Mouse (Mus musculus) limb, embryonic 11.5 days (tissue): ENCODE measurements at regions not wholly inside any gene's neighbourhood (a gene's known extent, or its start where the extent isn't known, plus 50 kb on each side); places are given as distances from the start of the nearest gene placed in this dataset.

Source experiments
- ATAC-seq: fragments of 200-750 bp; cut with Nextera tagmentation; 2 replicates; pipeline ENCODE4 v1.8.0; 2017; ENCODE audit warnings: low read depth; ENCODE audit not compliant: insufficient number of reproducible peaks, low FRiP score, low TSS enrichment
- DNase-seq: peaks from one replicate; pipeline ENCODE4 v3.0.0-alpha.2; 2015; ENCODE audit warnings: low spot score
- H3K27ac ChIP-seq: fragments of 300-500 bp; sonication (generic); replicated peaks from 2 replicates; pipeline ENCODE4 v1.5.1; 2014; ENCODE audit warnings: low read depth, mild to moderate bottlenecking, low read length
- H3K27me3 ChIP-seq: fragments of 300-500 bp; sonication (generic); 2 replicates; pipeline ENCODE4 v1.6.1; 2014; ENCODE audit warnings: mild to moderate bottlenecking, low read length, mixed read lengths; ENCODE audit not compliant: control insufficient read depth, insufficient read depth
- H3K36me3 ChIP-seq: fragments of 300-500 bp; sonication (generic); 2 replicates; pipeline ENCODE4 v1.6.1; 2014; ENCODE audit warnings: mild to moderate bottlenecking, low read length, moderate library complexity, mixed read lengths; ENCODE audit not compliant: control insufficient read depth, insufficient read depth
- H3K4me1 ChIP-seq: fragments of 300-500 bp; sonication (generic); 2 replicates; pipeline ENCODE4 v1.6.1; 2014; ENCODE audit warnings: low read length, mixed read lengths; ENCODE audit not compliant: control insufficient read depth, insufficient read depth
- H3K4me2 ChIP-seq: fragments of 300-500 bp; sonication (generic); 2 replicates; pipeline ENCODE4 v1.6.1; 2014; ENCODE audit warnings: low read depth, mild to moderate bottlenecking, moderate library complexity; ENCODE audit not compliant: severe bottlenecking
- H3K4me3 ChIP-seq: fragments of 300-500 bp; sonication (generic); 2 replicates; pipeline ENCODE4 v1.5.1; 2014; ENCODE audit warnings: low read depth, low read length
- H3K9ac ChIP-seq: fragments of 300-500 bp; sonication (generic); 2 replicates; pipeline ENCODE4 v1.6.1; 2014; ENCODE audit warnings: mild to moderate bottlenecking, low read length
- H3K9me3 ChIP-seq: fragments of 300-500 bp; sonication (generic); 2 replicates; pipeline ENCODE4 v1.6.1; 2016; ENCODE audit warnings: low read length; ENCODE audit not compliant: control insufficient read depth
- WGBS: fragments of 180-500 bp; shearing (Covaris S2); extraction: QIAGEN DNeasy Blood & Tissue Kit; methylation state at CpG from one replicate; pipeline ENCODE4 v1.1.7; 2014; 5-methylcytosine and 5-hydroxymethylcytosine counted together

DNA sequence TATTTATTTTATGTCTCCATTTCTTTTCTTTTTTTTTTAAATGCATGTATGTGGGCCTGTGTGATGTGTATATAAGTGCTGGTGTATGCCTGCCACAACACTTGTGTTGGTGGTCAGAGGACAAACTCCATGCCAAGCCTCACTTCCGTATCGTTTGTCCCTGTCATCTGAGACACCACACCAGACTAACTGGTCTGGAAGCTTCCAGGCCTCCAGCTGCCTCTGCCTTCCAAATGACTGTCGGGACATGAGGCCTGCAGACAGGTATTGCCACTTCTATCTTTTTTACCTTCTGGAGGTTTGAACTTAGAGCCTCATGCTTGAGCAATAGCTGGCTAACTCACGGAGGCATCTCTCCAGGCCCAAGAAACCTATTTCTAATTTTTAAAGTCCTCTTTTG is 318.3 kb downstream of the Foxo1 start:
- no peak overlapping the region for H3K4me3 ChIP-seq
- no peak for ATAC-seq

DNA sequence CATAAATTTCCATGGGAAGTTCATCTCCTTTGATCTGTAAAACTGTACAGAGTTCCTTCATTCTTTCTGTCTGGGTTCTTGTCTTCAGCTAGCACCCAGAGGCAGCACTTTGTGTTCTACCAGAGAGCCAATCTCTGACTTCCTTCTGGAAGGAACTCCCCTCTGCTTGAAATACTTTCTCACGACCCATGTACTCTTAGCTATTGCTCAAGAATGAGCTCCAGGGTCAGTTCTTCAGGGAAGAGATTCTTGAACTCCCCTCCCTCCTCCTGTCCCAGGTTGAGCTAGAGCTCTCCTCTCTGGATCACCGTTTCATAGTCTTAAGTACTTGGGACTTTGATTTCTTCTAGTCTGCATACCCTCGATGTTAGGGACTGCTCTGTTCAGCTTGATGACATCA is 311.8 kb downstream of the Foxo1 start:
- Histone ChIP-seq H3K9ac (no peak overlapping the region), H3K4me1 (no peaks in the 10 kb centered on the region)
- WGBS = 79% methylated on average over 3 of the region's 3 CpGs

More for the DNA sequence above, 318.3 kb downstream of the Foxo1 start:
- Histone ChIP-seq H3K27ac (no peak overlapping the region), H3K4me2 (no peak overlapping the region), H3K9me3 (no peaks in the 10 kb centered on the region), H3K36me3 (no peaks in the 10 kb centered on the region), H3K9ac (no peak overlapping the region), H3K4me1 (no peaks in the 10 kb centered on the region), H3K27me3 (no peaks in the 10 kb centered on the region)
- DNase-seq = no peak
- WGBS = 86% methylated on average over 4 of the region's 4 CpGs

DNA sequence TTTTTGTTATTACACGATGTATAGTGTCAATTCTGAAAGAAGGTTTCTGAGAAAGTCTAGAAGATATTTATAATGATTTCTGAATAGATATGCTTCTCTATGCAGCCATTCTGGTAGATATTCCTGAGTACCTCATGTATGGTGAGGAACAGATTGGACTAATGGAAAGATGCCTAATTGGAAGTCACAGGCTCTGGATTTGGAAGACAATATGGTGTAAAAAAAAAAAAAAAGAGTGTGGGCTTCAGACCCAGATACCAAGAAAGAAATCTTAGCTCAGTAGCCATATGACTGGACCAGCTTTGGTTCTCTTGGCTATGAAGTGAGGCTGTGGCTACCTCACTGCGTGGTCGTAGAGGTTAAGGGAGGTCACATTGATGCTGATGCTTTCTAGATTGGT is 311.0 kb downstream of the Foxo1 start:
- DNase-seq = no peak
- no peak overlapping the region for H3K4me2 ChIP-seq
- no peak overlapping the region for H3K27ac ChIP-seq
- H3K9ac ChIP-seq = no peak overlapping the region
- no peaks in the 10 kb centered on the region for H3K27me3 ChIP-seq
- H3K4me1 ChIP-seq = no peaks in the 10 kb centered on the region
- no peak overlapping the region for H3K4me3 ChIP-seq
- no peak for ATAC-seq
- H3K9me3 ChIP-seq = no peaks in the 10 kb centered on the region
- 98% methylated on average over 3 of the region's 3 CpGs for WGBS
- no peaks in the 10 kb centered on the region for H3K36me3 ChIP-seq

More for the DNA sequence above, 311.8 kb downstream of the Foxo1 start:
- no peak for ATAC-seq
- no peaks in the 10 kb centered on the region for H3K9me3 ChIP-seq
- H3K36me3 ChIP-seq = no peaks in the 10 kb centered on the region
- H3K4me3 ChIP-seq = no peak overlapping the region
- no peak for DNase-seq
- H3K4me2 ChIP-seq = no peak overlapping the region
- H3K27me3 ChIP-seq = no peaks in the 10 kb centered on the region
- H3K27ac ChIP-seq = no peak overlapping the region

DNA sequence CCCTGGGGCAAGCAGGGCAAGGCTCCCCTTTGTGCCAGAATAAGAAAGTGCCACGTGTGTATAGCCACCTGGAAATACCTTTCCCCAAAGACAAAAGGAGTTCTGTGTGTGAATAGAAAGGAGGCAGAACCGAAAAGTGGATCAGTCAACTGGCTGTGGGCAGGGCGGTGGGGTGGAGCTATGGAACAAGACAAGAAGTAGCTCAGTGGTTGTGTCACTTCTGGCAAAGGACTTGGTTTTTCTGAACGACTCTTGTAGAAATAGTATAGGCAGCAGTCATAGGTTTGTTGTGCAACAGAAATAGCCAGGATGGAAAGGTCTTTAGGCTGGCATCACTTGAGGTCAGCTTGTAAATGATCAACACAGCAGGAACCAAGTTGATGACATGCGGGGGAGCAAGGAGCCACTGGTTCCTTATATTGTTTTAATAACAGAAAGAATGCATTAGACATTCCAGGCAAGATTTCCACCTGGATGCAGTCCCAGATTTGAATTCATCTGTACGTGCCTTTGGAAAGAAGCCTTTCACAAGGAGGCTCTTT is 308.6 kb downstream of the Foxo1 start:
- ATAC-seq = no peak
- no peaks in the 10 kb centered on the region for H3K4me1 ChIP-seq
- H3K9ac ChIP-seq = no peak overlapping the region
- no peak overlapping the region for H3K4me2 ChIP-seq
- no peak for DNase-seq
- no peaks in the 10 kb centered on the region for H3K9me3 ChIP-seq
- no peaks in the 10 kb centered on the region for H3K27me3 ChIP-seq
- 79% methylated on average over 6 of the region's 6 CpGs for WGBS
- H3K27ac ChIP-seq = no peak overlapping the region
- no peak overlapping the region for H3K4me3 ChIP-seq
- H3K36me3 ChIP-seq = no peaks in the 10 kb centered on the region

DNA sequence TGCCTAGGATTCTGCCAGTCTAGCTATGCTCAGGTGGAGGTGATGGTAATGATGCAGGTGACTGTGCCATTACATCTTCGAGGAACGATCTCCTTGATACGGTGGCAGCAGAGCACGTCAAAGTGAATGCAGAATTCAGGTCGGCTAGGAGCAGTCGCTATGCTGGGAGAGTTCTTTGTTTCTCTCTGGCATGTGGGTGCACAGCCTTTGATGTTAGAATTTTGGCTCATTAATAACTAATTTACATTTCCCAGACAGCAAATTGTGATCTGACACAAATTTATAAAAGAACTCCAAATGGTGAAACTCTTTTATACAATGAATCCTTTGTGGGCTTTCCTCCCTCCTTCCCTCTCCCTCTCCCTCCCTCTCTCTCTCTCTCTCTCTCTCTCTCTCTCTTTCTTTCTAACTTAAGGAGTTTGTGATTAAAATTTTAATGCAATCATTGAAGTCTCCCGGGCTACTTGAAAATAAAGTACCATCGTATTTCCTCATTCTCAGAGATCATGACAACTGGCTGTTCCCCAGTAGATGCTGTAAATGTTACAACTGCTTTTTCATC is 307.2 kb downstream of the Foxo1 start:
- Histone ChIP-seq H3K9me3 (no peaks in the 10 kb centered on the region), H3K27ac (no peak overlapping the region), H3K4me3 (no peak overlapping the region), H3K27me3 (no peaks in the 10 kb centered on the region), H3K4me2 (no peak overlapping the region), H3K9ac (no peak overlapping the region), H3K36me3 (no peaks in the 10 kb centered on the region), H3K4me1 (no peaks in the 10 kb centered on the region)
- DNase-seq (no peak), ATAC-seq (no peak)
- 92% methylated on average over 8 of the region's 8 CpGs for WGBS

DNA sequence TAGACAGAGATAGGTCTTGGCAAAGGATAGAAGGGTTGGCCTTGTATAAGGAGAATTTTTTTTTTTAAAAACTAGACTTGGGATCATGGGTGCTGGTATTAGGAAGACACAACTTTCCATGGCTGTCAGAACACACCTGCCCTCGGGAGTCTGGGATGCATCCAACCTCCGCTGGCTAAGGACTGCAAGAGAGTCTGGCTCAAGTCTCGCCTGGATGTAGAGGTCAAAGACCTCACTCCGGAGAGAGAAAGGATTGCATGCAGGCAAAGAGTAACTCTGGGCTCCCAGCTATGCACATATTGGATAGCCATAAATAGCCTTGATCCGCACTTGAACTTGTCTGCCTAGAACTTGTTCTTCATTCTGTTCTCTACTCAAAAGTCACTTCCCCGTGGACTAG is 306.2 kb downstream of the Foxo1 start:
- no peak overlapping the region for H3K4me2 ChIP-seq
- H3K9me3 ChIP-seq = no peaks in the 10 kb centered on the region
- DNase-seq (no peak), ATAC-seq (no peak)
- WGBS = 92% methylated on average over 6 of the region's 6 CpGs
- no peaks in the 10 kb centered on the region for H3K4me1 ChIP-seq
- H3K27ac ChIP-seq = no peak overlapping the region
- no peaks in the 10 kb centered on the region for H3K27me3 ChIP-seq
- no peak overlapping the region for H3K4me3 ChIP-seq
- H3K36me3 ChIP-seq = no peaks in the 10 kb centered on the region
- H3K9ac ChIP-seq = no peak overlapping the region

DNA sequence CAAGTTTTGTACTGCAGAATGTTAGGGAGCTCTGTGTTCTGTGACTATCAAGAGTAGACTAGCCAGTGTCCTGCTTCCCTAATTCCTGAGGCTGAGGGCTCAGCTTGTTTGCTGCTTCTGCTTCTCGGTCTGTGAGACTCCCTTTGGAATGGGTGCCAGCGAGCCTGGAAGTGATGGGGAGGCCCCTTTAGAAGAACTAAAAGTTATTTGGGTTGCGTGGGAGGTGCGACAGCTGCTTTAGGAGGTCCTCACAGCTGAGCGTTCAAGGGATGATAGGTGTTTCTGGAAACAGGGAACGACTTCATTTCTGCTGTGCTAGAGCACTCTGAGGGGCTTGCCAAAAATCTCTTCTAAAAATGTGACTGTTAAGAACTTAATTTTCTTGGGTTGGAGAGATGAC is 305.7 kb downstream of the Foxo1 start:
- no peak overlapping the region for H3K4me2 ChIP-seq
- no peak overlapping the region for H3K4me3 ChIP-seq
- DNase-seq = no peak
- H3K4me1 ChIP-seq = no peaks in the 10 kb centered on the region
- H3K9me3 ChIP-seq = no peaks in the 10 kb centered on the region
- no peak for ATAC-seq
- no peaks in the 10 kb centered on the region for H3K36me3 ChIP-seq
- no peak overlapping the region for H3K9ac ChIP-seq
- H3K27me3 ChIP-seq = no peaks in the 10 kb centered on the region
- H3K27ac ChIP-seq = no peak overlapping the region
- WGBS = 90% methylated on average over 6 of the region's 6 CpGs

DNA sequence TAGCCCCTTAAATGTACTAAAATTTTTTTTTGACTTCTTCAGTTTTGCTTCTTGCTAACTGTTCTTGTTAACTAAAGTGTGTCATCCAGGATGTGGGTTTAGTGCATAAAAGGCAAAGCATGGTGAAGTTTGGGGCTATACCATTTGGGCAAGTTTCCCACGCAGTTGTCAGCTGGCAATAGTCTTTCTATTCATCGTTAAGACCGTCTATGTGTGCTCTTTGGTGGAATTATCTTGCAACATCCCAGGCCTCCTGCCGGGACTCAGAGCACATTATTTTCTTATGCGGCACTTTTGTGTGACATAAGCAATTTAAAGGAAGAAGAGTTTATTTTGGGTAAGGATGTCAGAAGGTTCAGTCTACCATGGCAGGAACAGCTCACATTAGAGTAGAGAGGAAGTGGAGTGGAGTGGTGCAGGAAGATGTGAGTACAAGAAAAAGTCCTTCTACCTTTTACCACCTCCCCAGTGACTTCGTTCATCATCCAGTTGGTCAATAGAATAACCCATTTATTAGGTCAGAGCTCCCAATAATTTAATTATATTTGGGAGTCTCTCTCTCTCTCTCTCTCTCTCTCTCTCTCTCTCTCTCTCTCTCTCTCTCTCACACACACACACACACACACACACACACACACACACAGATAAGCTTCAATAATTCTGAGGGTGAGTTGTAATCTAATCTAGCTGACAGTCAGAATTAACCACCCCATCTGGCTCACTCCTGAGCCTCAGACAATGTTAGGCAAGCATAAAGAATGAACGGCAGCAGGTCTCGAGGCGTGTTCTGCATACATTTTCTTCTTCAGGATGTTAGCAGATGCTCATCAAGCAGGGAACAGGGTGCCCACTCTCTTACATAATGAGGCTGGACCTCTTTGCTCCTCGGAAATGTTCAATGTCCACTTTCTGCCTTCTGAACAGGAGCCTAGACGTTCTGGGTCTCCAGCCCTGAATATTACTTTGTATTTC is 304.7 kb downstream of the Foxo1 start:
- 89% methylated on average over 11 of the region's 11 CpGs for WGBS
- ATAC-seq (no peak), DNase-seq (no peak)

More for the DNA sequence above, 304.7 kb downstream of the Foxo1 start:
- Histone ChIP-seq H3K9me3 (no peaks in the 10 kb centered on the region), H3K36me3 (no peaks in the 10 kb centered on the region), H3K9ac (no peak overlapping the region), H3K4me2 (no peak overlapping the region), H3K4me1 (no peaks in the 10 kb centered on the region), H3K27ac (no peak overlapping the region), H3K27me3 (no peaks in the 10 kb centered on the region), H3K4me3 (no peak overlapping the region)
